Mouse (Mus musculus): ENCODE measurements around the gene Notch1. TPM values are rescaled to one million over a fixed set of nuclear protein-coding genes. Genes with fewer than 3 reads are reported as not detected.

Notch1 gene
- polyA plus RNA-seq, 1 experiment = 24.3 TPM

DNA sequence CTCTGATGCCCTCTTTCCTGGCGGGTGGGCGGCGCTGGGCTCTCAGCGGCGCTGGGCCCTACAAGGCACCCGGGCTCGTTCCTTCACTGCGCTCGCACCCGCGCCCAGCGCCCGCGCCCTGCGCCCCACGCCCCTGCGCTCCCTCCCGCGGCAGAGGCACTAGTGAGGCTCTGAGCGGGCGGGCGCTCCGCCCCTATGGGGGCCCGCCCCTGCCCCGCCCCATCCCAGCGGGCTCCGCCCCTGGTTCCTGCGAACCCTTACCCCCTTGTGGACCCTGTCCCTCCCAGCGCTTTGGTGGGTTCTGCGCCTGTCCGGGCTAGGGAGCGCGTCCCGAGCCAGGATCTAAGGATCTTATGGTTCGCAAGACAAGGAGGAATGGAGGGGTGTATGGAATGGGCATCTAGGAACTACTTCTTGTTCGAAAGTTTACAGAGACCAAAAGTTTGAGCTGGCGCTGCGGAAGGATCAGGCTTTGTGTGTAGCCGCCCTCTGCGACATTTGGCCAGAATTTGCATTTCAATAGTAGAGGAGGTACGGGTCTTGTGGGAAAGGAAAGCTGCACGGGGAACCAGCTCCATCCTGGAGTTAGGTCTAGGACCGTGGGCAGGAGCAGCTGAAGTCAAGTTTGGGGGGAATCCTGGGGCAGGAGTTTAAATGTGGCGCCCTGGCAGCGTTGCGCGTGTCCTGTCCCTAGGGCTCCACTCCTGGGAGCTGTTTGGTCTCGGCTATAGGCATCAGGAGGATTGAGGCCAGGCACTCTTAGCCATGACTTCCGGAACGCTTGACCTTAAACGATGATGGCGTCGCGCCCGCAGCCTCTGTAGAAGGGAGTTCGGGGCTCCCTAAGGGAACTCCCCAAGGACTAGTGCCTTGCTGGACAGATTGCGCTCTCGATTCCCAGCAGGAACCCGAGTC lies 12.5 kb downstream of the Notch1 start:
- H3K4me1 ChIP-seq (ENCODE audit: control insufficient read depth, insufficient read depth, low read length) = peaks cover 12% of the 10 kb centered on the region; the same call in 1 of the 2 replicates
- TF ChIP-seq CTCF (IDR thresholded peaks at IDR 0.05; ENCODE audit: borderline replicate concordance, insufficient read depth, low read length) = no peak
- peak; percentile 92 for TF ChIP-seq POLR2A (IDR thresholded peaks at IDR 0.05; ENCODE audit: low read depth, low read length)
- peak overlapping the region; percentile 96 for H3K4me3 ChIP-seq (ENCODE audit: insufficient read depth, low read length)
- peak overlapping the region; percentile 31 for H3K27ac ChIP-seq (ENCODE audit: insufficient read depth, low read length)

DNA sequence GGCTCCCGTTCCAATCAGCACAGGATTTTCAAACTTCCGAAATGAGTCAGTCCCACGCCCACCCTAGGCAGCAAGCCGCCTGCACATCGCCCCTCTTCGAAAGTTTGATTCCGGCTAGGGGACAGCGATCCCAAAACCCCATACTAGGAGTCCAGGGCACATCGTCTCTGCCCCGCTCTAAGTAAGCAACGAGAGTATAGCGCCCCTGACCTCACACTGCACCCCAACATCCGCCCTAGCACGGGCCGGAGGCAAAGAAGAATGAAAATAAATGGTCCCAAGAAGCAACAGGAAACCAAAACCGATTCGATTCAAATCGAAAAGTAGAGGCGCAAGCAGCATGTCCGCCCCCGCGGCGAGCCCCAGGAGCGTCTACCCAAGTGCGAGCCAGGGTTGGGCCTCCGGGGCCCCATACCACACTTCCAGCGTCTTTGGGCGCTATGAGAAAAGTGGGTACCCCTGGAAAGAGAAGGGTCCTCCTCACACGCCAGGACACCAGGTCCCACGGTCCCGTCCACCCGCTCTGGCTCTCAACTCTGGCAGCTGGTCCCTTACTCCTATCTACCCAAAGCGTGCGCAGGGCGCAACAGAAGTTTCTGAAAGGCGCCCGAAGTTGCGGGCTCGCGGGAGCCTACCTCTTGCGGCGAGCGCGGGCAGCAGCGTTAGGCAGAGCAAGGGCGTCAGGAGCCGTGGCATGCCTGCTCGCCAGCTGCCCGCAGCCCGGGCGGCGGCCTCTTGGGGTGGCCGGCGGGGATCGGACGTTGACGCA lies 13.4 kb downstream of the Notch1 start:
- H3K4me1 ChIP-seq (ENCODE audit: control insufficient read depth, insufficient read depth, low read length) = peaks cover 12% of the 10 kb centered on the region; the same call in 1 of the 2 replicates
- TF ChIP-seq CTCF (IDR thresholded peaks at IDR 0.05; ENCODE audit: borderline replicate concordance, insufficient read depth, low read length) (no peak), POLR2A (IDR thresholded peaks at IDR 0.05; ENCODE audit: low read depth, low read length) (no peak; the same call in 1 of the 2 replicates)
- H3K27ac ChIP-seq (ENCODE audit: insufficient read depth, low read length) = peak overlapping the region; percentile 31
- peak overlapping the region; percentile 96 for H3K4me3 ChIP-seq (ENCODE audit: insufficient read depth, low read length)

DNA sequence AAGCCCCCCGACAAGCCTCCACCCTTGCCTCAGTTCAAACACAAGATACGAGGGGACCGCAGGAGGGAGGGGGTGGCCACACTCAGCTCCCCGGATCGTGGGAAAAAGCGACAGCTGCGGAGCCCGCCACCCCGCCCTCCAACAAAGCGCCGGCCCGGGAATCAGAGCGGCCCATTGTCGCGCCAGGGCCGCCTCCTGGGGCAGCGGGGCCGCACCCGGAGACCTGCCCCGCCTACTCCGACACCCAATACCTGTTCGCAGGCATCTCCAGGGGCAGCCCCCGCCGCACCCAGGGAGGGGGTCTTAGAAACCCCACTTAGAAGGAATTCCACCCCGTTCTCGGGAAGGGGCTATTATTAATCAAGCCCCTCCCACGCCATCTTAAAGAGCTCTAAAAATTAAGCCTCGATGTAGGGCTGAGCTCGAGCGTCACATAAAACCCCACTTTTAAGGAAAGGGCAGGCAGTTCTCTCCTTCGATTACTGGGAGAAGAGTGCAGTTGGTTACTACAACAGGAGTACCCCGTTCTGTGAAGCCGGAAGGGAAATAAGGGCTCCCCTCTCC lies 14.1 kb downstream of the Notch1 start:
- peak overlapping the region; percentile 31; the same call in 1 of the 2 replicates for H3K27ac ChIP-seq (ENCODE audit: insufficient read depth, low read length)
- peak overlapping the region; percentile 96 for H3K4me3 ChIP-seq (ENCODE audit: insufficient read depth, low read length)
- TF ChIP-seq POLR2A (IDR thresholded peaks at IDR 0.05; ENCODE audit: low read depth, low read length) = 0 out of 2 replicates have a peak, but pooled peaks have one; percentile 41
- TF ChIP-seq CTCF (IDR thresholded peaks at IDR 0.05; ENCODE audit: borderline replicate concordance, insufficient read depth, low read length) = no peak
- H3K4me1 ChIP-seq (ENCODE audit: control insufficient read depth, insufficient read depth, low read length) = peaks cover 14% of the 10 kb centered on the region; the same call in 1 of the 2 replicates

DNA sequence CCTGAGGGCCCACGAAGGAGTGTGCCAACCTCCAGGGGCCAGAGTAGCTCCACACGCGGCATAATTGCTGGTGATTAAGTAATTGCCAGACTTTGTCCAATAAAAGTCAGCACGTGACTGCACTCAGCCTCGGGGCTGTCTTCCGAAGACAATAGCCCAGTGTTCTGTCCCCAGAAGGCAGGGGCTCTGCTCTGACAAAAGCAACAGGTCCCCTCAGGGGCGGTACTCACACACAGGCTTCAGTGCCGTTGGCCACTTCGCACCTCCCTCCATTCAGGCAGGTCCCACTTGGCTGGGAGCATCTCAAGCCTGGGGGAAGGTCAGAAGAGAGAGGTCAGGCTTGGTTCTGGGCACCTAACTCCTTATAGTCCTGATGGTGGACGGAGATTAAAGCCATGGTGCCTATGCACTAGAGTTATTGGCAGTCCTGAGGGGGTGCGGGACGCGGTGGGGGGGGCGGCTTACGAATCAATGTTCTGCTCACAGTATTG lies 14.8 kb downstream of the Notch1 start:
- Histone ChIP-seq H3K27ac (ENCODE audit: insufficient read depth, low read length) (no peak overlapping the region), H3K4me1 (ENCODE audit: control insufficient read depth, insufficient read depth, low read length) (peaks cover 8% of the 10 kb centered on the region; the same call in 1 of the 2 replicates), H3K4me3 (ENCODE audit: insufficient read depth, low read length) (peak overlapping the region; percentile 96)
- no peak for TF ChIP-seq CTCF (IDR thresholded peaks at IDR 0.05; ENCODE audit: borderline replicate concordance, insufficient read depth, low read length)
- TF ChIP-seq POLR2A (IDR thresholded peaks at IDR 0.05; ENCODE audit: low read depth, low read length) = no peak

DNA sequence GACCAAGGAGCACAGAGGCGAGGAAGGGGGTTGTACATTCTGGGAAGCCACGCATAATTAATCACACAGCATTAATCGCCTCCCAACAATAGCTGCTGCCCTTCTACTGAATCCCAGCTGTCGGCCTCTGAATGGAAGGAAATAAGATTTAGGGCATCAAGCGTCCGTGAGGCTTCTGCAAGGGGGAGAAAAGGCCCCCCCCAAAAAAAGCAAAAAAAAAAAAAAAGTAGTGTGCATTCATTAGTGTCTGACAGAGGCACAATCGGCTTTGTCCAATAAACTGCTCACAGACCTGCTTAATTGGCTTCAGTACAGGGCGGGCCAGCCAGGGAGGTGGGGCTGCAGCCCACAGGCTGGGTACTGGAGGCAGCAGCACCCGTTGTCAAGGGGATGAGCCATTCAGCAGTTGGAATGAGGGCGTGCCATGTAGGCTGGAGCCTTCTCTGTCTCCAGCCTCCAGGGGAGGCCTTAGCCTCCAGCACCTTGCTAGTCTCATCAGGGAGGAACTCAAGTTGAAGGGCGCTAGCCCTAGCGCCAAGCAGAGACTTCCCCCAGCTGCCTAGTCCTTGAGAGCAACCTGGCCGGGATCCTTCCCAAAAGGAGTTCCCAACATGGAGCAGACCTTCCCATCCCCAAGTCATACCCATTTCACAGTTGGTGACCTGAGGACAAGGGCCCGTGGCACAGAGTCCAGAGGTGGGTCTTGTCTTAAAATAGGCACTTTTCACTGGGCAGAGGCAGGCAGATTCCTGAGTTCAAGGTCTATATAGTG lies 15.7 kb downstream of the Notch1 start:
- Histone ChIP-seq H3K27ac (ENCODE audit: insufficient read depth, low read length) (no peak overlapping the region), H3K4me3 (ENCODE audit: insufficient read depth, low read length) (no peak overlapping the region)

DNA sequence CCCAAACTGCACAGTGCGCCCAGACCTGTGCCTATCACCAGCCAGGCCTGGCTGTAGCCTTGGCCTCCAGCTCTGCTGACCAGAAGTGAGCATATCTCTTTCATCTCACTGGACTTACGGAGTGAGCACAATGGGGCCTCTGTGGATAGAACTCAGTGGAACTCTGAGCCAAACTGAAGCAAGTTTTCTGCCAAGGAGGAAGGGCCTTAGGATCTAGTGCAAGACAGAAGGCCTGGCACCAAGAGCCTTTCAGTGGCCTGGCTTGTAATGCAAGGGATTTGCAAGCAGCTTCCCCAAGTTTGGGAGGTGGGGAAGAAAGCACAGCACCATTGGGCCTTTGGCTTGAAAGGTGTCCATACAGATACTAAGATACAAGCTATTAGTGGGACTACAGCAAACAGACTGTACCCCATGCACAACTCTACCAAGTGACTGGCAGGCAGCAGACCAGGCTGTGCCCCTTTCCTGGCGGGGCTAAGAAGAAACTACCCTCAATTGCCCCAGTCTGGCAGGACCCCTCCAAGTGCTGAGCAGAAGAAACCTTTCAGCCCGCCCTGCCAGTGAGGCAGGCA lies 16.4 kb downstream of the Notch1 start:
- TF ChIP-seq POLR2A (IDR thresholded peaks at IDR 0.05; ENCODE audit: low read depth, low read length) (no peak), CTCF (IDR thresholded peaks at IDR 0.05; ENCODE audit: borderline replicate concordance, insufficient read depth, low read length) (no peak)
- H3K27ac ChIP-seq (ENCODE audit: insufficient read depth, low read length) = no peak overlapping the region
- no peak overlapping the region for H3K4me3 ChIP-seq (ENCODE audit: insufficient read depth, low read length)
- peaks cover 8% of the 10 kb centered on the region; the same call in 1 of the 2 replicates for H3K4me1 ChIP-seq (ENCODE audit: control insufficient read depth, insufficient read depth, low read length)

More for the DNA sequence above, 15.7 kb downstream of the Notch1 start:
- TF ChIP-seq POLR2A (IDR thresholded peaks at IDR 0.05; ENCODE audit: low read depth, low read length) (no peak), CTCF (IDR thresholded peaks at IDR 0.05; ENCODE audit: borderline replicate concordance, insufficient read depth, low read length) (no peak)
- H3K4me1 ChIP-seq (ENCODE audit: control insufficient read depth, insufficient read depth, low read length) = peaks cover 8% of the 10 kb centered on the region; the same call in 1 of the 2 replicates

DNA sequence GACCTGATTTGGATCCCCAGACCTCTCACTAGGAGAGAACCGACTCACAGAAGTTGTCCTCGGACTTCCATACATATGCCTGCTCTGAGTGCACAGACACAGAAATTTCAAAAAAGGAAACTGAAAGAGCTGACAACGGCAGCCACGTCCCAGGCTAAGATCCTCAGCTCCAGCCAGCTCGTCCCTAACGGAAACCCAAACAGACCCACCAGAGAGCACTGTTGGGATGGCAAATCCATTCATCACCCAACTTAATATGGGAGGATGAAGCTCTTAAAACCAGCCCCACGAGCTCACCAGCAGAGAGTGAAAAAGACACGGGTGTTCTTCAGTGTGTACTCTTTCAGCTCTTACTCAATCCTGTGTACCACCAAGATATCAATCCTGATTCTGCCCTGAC lies 17.8 kb downstream of the Notch1 start:
- H3K4me3 ChIP-seq (ENCODE audit: insufficient read depth, low read length) = no peak overlapping the region
- no peak overlapping the region for H3K27ac ChIP-seq (ENCODE audit: insufficient read depth, low read length)

DNA sequence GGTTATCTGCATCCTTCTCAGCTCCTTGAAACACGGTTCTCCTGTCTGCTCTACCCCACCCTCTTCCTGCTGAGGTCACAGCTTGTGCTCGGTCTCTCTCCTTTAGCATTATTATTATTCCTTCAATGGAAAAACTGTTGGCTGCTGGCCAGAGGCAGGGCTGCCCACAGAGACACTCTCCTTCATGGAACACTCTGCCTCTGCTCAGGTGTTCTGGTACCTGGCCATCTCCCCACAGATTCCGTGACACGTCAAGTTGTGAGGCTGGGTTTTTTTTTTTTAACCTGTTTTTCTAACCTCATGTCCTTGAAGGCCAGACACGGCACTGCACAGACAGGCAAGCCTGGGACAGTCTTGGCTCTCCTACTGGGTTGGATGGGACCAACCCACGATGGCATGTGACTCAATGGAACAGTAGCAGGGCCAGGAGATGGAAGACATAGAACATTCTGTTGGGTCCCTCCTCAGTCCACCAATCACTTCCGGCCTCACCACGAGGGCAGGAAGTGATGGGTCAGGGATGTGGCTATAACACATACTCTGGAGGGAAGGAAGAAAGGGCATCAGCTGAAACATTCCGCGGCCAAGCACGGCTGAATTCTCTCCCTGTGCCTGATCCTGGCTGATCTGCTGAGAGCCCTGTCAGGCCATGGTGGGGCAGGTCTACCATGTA lies 18.5 kb downstream of the Notch1 start:
- Histone ChIP-seq H3K27ac (ENCODE audit: insufficient read depth, low read length) (no peak overlapping the region), H3K4me3 (ENCODE audit: insufficient read depth, low read length) (no peak overlapping the region), H3K4me1 (ENCODE audit: control insufficient read depth, insufficient read depth, low read length) (peaks cover 22% of the 10 kb centered on the region)
- TF ChIP-seq POLR2A (IDR thresholded peaks at IDR 0.05; ENCODE audit: low read depth, low read length) = no peak
- no peak for TF ChIP-seq CTCF (IDR thresholded peaks at IDR 0.05; ENCODE audit: borderline replicate concordance, insufficient read depth, low read length)

More for the DNA sequence above, 17.8 kb downstream of the Notch1 start:
- no peak for TF ChIP-seq POLR2A (IDR thresholded peaks at IDR 0.05; ENCODE audit: low read depth, low read length)
- TF ChIP-seq CTCF (IDR thresholded peaks at IDR 0.05; ENCODE audit: borderline replicate concordance, insufficient read depth, low read length) = no peak
- peaks cover 18% of the 10 kb centered on the region for H3K4me1 ChIP-seq (ENCODE audit: control insufficient read depth, insufficient read depth, low read length)
